Mouse (Mus musculus) forebrain, embryonic 13.5 days (tissue): ENCODE data around the gene Smim27. TPM values are rescaled to one million over a fixed set of nuclear protein-coding genes. Genes with fewer than 3 reads are reported as not detected.

ENCODE experiments used
- ATAC-seq: fragments of 200-750 bp; cut with Nextera tagmentation; 2 replicates; pipeline ENCODE4 v1.8.0; 2017
- H3K27ac ChIP-seq: fragments of 300-500 bp; sonication (generic); 2 replicates; pipeline ENCODE4 v1.5.1; 2015; ENCODE audit warnings: inconsistent platforms, mild to moderate bottlenecking, moderate library complexity
- H3K27me3 ChIP-seq: fragments of 300-500 bp; sonication (generic); 2 replicates; pipeline ENCODE4 v1.6.1; 2015; ENCODE audit warnings: mild to moderate bottlenecking, inconsistent platforms
- H3K36me3 ChIP-seq: fragments of 300-500 bp; sonication (generic); 2 replicates; pipeline ENCODE4 v1.6.1; 2015; ENCODE audit warnings: mild to moderate bottlenecking, inconsistent platforms; ENCODE audit not compliant: poor library complexity, severe bottlenecking
- H3K4me1 ChIP-seq: fragments of 300-500 bp; sonication (generic); 2 replicates; pipeline ENCODE4 v1.6.1; 2015; ENCODE audit warnings: inconsistent platforms
- H3K4me2 ChIP-seq: fragments of 300-500 bp; sonication (generic); 2 replicates; pipeline ENCODE4 v1.6.1; 2015; ENCODE audit warnings: inconsistent platforms, mild to moderate bottlenecking, moderate library complexity
- H3K4me3 ChIP-seq: fragments of 300-500 bp; sonication (generic); 2 replicates; pipeline ENCODE4 v1.5.1; 2015; ENCODE audit warnings: mild to moderate bottlenecking, inconsistent platforms
- H3K9ac ChIP-seq: fragments of 300-500 bp; sonication (generic); 2 replicates; pipeline ENCODE4 v1.6.1; 2015; ENCODE audit warnings: mild to moderate bottlenecking, inconsistent platforms
- H3K9me3 ChIP-seq: fragments of 300-500 bp; sonication (generic); replicated peaks from 2 replicates; pipeline ENCODE4 v1.6.1; 2016; ENCODE audit warnings: inconsistent platforms
- WGBS: fragments of 180-500 bp; shearing (Covaris S2); methylation state at CpG from one replicate; pipeline ENCODE4 v1.1.7; 2015; 5-methylcytosine and 5-hydroxymethylcytosine counted together
- polyA plus RNA-seq: library from polyadenylated mRNA; unstranded; fragments of >200 nt; fragmentation: Nextera tagmentation; extraction: Ambion mirVana; gene quantifications from 2 replicates; pipeline ENCODE4 v1.2.1, GENCODE M21; 2015

Smim27 gene
- polyA plus RNA-seq, 1 experiment from 2014 or later = 32.4 TPM

GRCm38 (mm10) chr4:40309682-40310081 is 40.3 kb downstream of the Smim27 start:
- ATAC-seq = no peak
- Histone ChIP-seq H3K36me3 (no peaks in the 10 kb centered on the region), H3K9ac (no peak overlapping the region), H3K4me3 (no peak overlapping the region), H3K4me1 (no peaks in the 10 kb centered on the region), H3K4me2 (no peak overlapping the region), H3K27me3 (no peaks in the 10 kb centered on the region), H3K9me3 (no peaks in the 10 kb centered on the region), H3K27ac (no peak overlapping the region)

GRCm38 (mm10) chr4:40310796-40311383 is 41.5 kb downstream of the Smim27 start:
- H3K36me3 ChIP-seq = no peaks in the 10 kb centered on the region
- ATAC-seq = no peak
- H3K4me3 ChIP-seq = no peak overlapping the region
- H3K9ac ChIP-seq = no peak overlapping the region
- 82% methylated on average over 11 of the region's 11 CpGs for WGBS
- no peaks in the 10 kb centered on the region for H3K27me3 ChIP-seq
- no peaks in the 10 kb centered on the region for H3K9me3 ChIP-seq
- H3K4me2 ChIP-seq = no peak overlapping the region
- H3K27ac ChIP-seq = no peak overlapping the region
- no peaks in the 10 kb centered on the region for H3K4me1 ChIP-seq

- no peak for ATAC-seq
- H3K4me2 ChIP-seq = no peak overlapping the region
- 90% methylated on average over 1 of the region's 1 CpGs for WGBS
- H3K9ac ChIP-seq = no peak overlapping the region
- H3K4me3 ChIP-seq = no peak overlapping the region
- H3K36me3 ChIP-seq = no peaks in the 10 kb centered on the region
- no peak overlapping the region for H3K27ac ChIP-seq
- no peaks in the 10 kb centered on the region for H3K27me3 ChIP-seq
- no peaks in the 10 kb centered on the region for H3K9me3 ChIP-seq
- H3K4me1 ChIP-seq = no peaks in the 10 kb centered on the region
Measured at GRCm38 (mm10) chr4:40312213-40312612, 42.8 kb downstream of the Smim27 start.

- Histone ChIP-seq H3K4me1 (no peaks in the 10 kb centered on the region), H3K36me3 (no peaks in the 10 kb centered on the region), H3K27me3 (no peaks in the 10 kb centered on the region), H3K9ac (no peak overlapping the region), H3K27ac (no peak overlapping the region), H3K4me2 (no peak overlapping the region), H3K9me3 (no peaks in the 10 kb centered on the region), H3K4me3 (no peak overlapping the region)
- ATAC-seq = no peak
- 93% methylated on average over 6 of the region's 6 CpGs for WGBS
Measured at GRCm38 (mm10) chr4:40313026-40313425, 43.6 kb downstream of the Smim27 start.

GRCm38 (mm10) chr4:40317404-40317803 is 48.0 kb downstream of the Smim27 start:
- no peaks in the 10 kb centered on the region for H3K36me3 ChIP-seq
- H3K4me3 ChIP-seq = no peak overlapping the region
- no peaks in the 10 kb centered on the region for H3K9me3 ChIP-seq
- H3K4me1 ChIP-seq = no peaks in the 10 kb centered on the region
- no peak overlapping the region for H3K9ac ChIP-seq
- H3K27me3 ChIP-seq = no peaks in the 10 kb centered on the region
- no peak overlapping the region for H3K4me2 ChIP-seq
- no peak overlapping the region for H3K27ac ChIP-seq
- 74% methylated on average over 3 of the region's 3 CpGs for WGBS
- ATAC-seq = no peak

Other genes with a start within 250 kb of the Smim27 start
- gene Aco1, start 126.5 kb upstream of the Smim27 start, polyA plus RNA-seq = 50.7 and 55.9 TPM in 2 replicates
- gene Ddx58, start 29.8 kb upstream of the Smim27 start, polyA plus RNA-seq = 1.5 and 2.0 TPM in 2 replicates
- 41.1 and 41.6 TPM in 2 replicates for gene Topors, start 271 bp downstream of the Smim27 start, polyA plus RNA-seq
- gene Ndufb6, start 9.8 kb downstream of the Smim27 start, polyA plus RNA-seq = 306 and 322 TPM in 2 replicates
- gene Tmem215, start 202.6 kb downstream of the Smim27 start, polyA plus RNA-seq = 0.18 and 0.31 TPM in 2 replicates